Mouse (Mus musculus): ENCODE results near the gene Cda. TPM values are rescaled to one million over a fixed set of nuclear protein-coding genes. Genes with fewer than 3 reads are reported as not detected.

Gene Cda
- not detected for polyA plus RNA-seq (2014; fragmentation: Illumina TruSeq; extraction: RNeasy Lipid Tissue Mini Kit (QIAGEN cat#74804); ENCODE audit: low read depth, low replicate concordance)

DNA sequence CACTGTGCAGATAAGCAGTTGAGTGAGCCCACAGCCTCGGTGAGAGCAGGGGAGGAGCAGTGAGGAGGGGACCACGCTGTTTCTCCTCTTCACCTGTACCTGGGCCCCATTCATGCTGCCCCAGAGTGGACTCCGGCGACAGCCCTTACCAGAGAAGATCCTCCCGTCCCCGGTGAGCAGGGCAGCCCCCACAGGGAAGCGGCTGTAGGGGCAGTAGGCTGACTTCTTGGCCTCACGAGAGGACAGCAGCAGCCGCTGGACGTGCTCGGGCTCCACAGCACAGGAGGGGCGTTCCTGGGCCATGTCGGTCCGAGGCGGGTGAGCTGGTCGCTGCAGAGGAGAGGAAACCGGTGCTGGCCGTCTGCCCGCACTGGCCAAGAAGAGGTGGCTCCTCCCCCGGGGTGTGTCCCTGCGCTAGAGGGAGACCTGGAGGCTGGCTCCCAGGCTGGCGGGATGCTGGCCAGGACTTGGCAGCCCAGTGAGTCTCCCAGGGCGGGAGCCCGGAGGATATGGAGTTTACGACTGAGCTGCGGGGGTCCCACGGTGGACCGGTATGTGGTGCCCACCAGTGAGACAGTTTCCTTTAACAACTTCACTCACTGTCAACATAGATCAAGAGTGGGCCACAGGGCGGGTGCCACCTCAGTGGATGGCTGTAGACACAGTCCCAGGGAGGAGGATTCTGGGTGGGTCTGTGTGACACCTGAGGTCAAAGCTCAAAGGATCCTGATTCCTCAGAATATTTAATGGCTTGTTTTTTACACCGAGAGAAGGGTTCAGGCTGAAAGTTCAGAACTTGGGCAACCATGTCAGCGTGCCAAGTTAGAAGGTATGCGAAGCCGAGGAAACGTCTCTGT is at the start of gene Cda:
Cda (minus strand) TSS at position 352 of the 857 bp plus-strand sequence.

DNA sequence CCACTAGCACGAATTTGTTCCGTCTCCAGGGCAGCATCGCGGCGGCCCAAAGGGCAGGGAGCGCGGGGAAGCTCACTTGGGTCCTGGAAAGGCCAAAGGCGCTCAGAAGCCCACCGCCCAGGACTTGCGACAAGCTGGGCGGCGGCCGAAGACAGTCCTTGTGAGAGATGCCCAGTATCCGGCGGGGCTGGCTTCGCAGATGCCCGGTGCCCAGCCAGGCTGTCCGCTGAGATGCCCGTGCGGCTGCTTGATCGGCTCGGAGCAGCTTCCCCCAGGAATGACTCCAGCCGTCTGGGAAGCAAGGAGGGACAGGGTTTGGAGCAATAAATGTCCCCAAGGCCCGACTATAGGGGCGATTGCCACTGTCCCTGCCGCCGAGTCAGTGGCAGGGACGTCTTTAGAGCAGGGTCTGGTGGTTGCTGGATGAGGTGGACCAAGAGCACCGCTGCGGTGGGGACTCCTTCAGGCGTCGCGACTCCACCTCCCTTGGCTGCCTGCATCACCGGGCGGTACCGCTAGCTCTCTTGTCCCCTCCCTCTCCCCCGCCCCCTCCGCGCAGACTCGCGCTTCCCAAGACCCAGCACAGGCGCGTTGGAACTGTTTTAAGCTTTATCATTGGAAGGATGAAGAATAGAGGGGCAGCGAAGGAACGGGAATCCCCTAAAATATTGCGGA is 28.3 kb upstream of the Cda start, which contains the start of gene Fam43b:
Fam43b (minus strand) TSS at position 558 of the 675 bp plus-strand sequence.

DNA sequence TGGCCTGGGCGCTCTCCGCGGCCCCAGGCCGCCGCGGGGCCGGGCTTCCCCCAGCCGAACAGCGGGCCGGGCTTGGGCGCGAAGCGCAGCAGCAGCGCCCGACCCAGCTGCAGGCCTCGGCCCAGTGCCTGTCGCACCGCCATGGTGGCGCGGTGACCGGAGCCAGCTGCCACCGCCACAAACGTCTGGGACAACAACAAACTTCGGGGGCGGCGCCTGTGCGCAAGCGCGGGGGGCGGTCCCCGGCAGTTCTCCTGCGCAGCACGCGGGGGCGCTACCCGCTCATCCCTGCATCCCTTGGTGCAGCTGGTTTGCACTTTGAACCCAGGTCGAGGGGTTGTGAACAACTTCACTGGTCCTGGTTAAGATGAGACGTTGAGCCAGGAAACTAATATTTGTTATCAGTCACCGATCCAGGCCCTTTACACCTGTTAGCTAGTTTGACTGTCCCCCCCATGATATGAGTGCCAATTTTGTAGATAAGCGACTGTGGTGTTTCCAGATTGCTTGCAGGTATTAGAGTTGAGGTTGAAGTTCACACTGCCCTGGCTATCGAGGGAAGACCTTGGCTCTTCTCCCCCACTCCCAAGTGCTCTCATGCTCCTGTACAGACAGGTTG is 41.6 kb downstream of the Cda start, which contains the start of gene Pink1:
Pink1 (minus strand) TSS at position 231 of the 619 bp plus-strand sequence.

GRCm38 (mm10) chr4:138304340-138305104 is 63.3 kb downstream of the Cda start, which contains the start of gene Ddost:
Gene Ddost (plus strand): TSS chr4:138304730.

Other genes with a start within 250 kb of the Cda start
- 39.1 TPM for gene Hp1bp3, start 151.7 kb downstream of the Cda start, polyA plus RNA-seq (2014; fragmentation: Illumina TruSeq; extraction: RNeasy Lipid Tissue Mini Kit (QIAGEN cat#74804); ENCODE audit: low read depth, low replicate concordance)
- 0.41 TPM for gene Sh2d5, start 117.6 kb downstream of the Cda start, polyA plus RNA-seq (2014; fragmentation: Illumina TruSeq; extraction: RNeasy Lipid Tissue Mini Kit (QIAGEN cat#74804); ENCODE audit: low read depth, low replicate concordance)
- gene Kif17, start 117.6 kb downstream of the Cda start, polyA plus RNA-seq (2014; fragmentation: Illumina TruSeq; extraction: RNeasy Lipid Tissue Mini Kit (QIAGEN cat#74804); ENCODE audit: low read depth, low replicate concordance) = 7.0 TPM
- gene Ddost, start 63.3 kb downstream of the Cda start, polyA plus RNA-seq (2014; fragmentation: Illumina TruSeq; extraction: RNeasy Lipid Tissue Mini Kit (QIAGEN cat#74804); ENCODE audit: low read depth, low replicate concordance) = 21.6 TPM
- gene Pink1, start 41.7 kb downstream of the Cda start, polyA plus RNA-seq (2014; fragmentation: Illumina TruSeq; extraction: RNeasy Lipid Tissue Mini Kit (QIAGEN cat#74804); ENCODE audit: low read depth, low replicate concordance) = 55.3 TPM
- gene Fam43b, start 28.5 kb upstream of the Cda start, polyA plus RNA-seq (2014; fragmentation: Illumina TruSeq; extraction: RNeasy Lipid Tissue Mini Kit (QIAGEN cat#74804); ENCODE audit: low read depth, low replicate concordance) = not detected
- gene Mul1, start 66.7 kb upstream of the Cda start, polyA plus RNA-seq (2014; fragmentation: Illumina TruSeq; extraction: RNeasy Lipid Tissue Mini Kit (QIAGEN cat#74804); ENCODE audit: low read depth, low replicate concordance) = 17.1 TPM
- gene Camk2n1, start 86.3 kb upstream of the Cda start, polyA plus RNA-seq (2014; fragmentation: Illumina TruSeq; extraction: RNeasy Lipid Tissue Mini Kit (QIAGEN cat#74804); ENCODE audit: low read depth, low replicate concordance) = 40.9 TPM

All from testis, adult 10 weeks (tissue).